Mouse (Mus musculus): ENCODE measurements around the gene Acad12. TPM values are rescaled to one million over a fixed set of nuclear protein-coding genes. Genes with fewer than 3 reads are reported as not detected.

The Acad12 gene
- total RNA-seq, 2 experiments from 2014 or later: 0.38 to 1.8 TPM

GRCm38 (mm10) chr5:121589928-121590327 is 28.8 kb downstream of the Acad12 start:
- no peak for ATAC-seq (replicated peaks; ENCODE audit: low FRiP score, low TSS enrichment, poor library complexity, severe bottlenecking)

GRCm38 (mm10) chr5:121586400-121587039 is 32.2 kb downstream of the Acad12 start:
- peak; percentile 44 for ATAC-seq (replicated peaks; ENCODE audit: low FRiP score, low TSS enrichment, poor library complexity, severe bottlenecking)

GRCm38 (mm10) chr5:121585699-121586098 is 33.0 kb downstream of the Acad12 start:
- ATAC-seq (replicated peaks; ENCODE audit: low FRiP score, low TSS enrichment, poor library complexity, severe bottlenecking): no peak

- no peak for ATAC-seq (replicated peaks; ENCODE audit: low FRiP score, low TSS enrichment, poor library complexity, severe bottlenecking)
These were observed 33.7 kb downstream of the Acad12 start for GRCm38 (mm10) chr5:121585005-121585404.

- ATAC-seq (replicated peaks; ENCODE audit: low FRiP score, low TSS enrichment, poor library complexity, severe bottlenecking): peak; percentile 82
These were observed 34.8 kb downstream of the Acad12 start for GRCm38 (mm10) chr5:121583765-121584501.

GRCm38 (mm10) chr5:121581945-121582344 is 36.8 kb downstream of the Acad12 start:
- ATAC-seq (replicated peaks; ENCODE audit: low FRiP score, low TSS enrichment, poor library complexity, severe bottlenecking): no peak

GRCm38 (mm10) chr5:121576927-121577488 is 41.7 kb downstream of the Acad12 start:
- ATAC-seq (replicated peaks; ENCODE audit: low FRiP score, low TSS enrichment, poor library complexity, severe bottlenecking): no peak

GRCm38 (mm10) chr5:121575867-121576266 is 42.9 kb downstream of the Acad12 start:
- no peak for ATAC-seq (replicated peaks; ENCODE audit: low FRiP score, low TSS enrichment, poor library complexity, severe bottlenecking)

GRCm38 (mm10) chr5:121574145-121574544 is 44.6 kb downstream of the Acad12 start:
- ATAC-seq (replicated peaks; ENCODE audit: low FRiP score, low TSS enrichment, poor library complexity, severe bottlenecking): no peak

- no peak for ATAC-seq (replicated peaks; ENCODE audit: low FRiP score, low TSS enrichment, poor library complexity, severe bottlenecking)
These were observed 48.0 kb downstream of the Acad12 start for GRCm38 (mm10) chr5:121570787-121571186.

GRCm38 (mm10) chr5:121569881-121570420 is 48.8 kb downstream of the Acad12 start:
- ATAC-seq (replicated peaks; ENCODE audit: low FRiP score, low TSS enrichment, poor library complexity, severe bottlenecking): no peak

- ATAC-seq (replicated peaks; ENCODE audit: low FRiP score, low TSS enrichment, poor library complexity, severe bottlenecking): no peak
These were observed 52.6 kb downstream of the Acad12 start for GRCm38 (mm10) chr5:121566035-121566681.

- peak; percentile 89 for ATAC-seq (replicated peaks; ENCODE audit: low FRiP score, low TSS enrichment, poor library complexity, severe bottlenecking)
These were observed 54.3 kb downstream of the Acad12 start for GRCm38 (mm10) chr5:121564468-121564895.

- ATAC-seq (replicated peaks; ENCODE audit: low FRiP score, low TSS enrichment, poor library complexity, severe bottlenecking): no peak
These were observed 56.3 kb downstream of the Acad12 start for GRCm38 (mm10) chr5:121562436-121562835.

- ATAC-seq (replicated peaks; ENCODE audit: low FRiP score, low TSS enrichment, poor library complexity, severe bottlenecking): no peak
These were observed 69.5 kb downstream of the Acad12 start for GRCm38 (mm10) chr5:121549196-121549595.

- ATAC-seq (replicated peaks; ENCODE audit: low FRiP score, low TSS enrichment, poor library complexity, severe bottlenecking): peak; percentile 48; the same call in 1 of the 2 replicates
These were observed 71.7 kb downstream of the Acad12 start for GRCm38 (mm10) chr5:121547084-121547483.

All from megakaryocyte-erythroid progenitor cell, adult 5-6 weeks (primary cell).